Mouse (Mus musculus) mesoderm, embryonic 11.5 days (tissue): Measurements from ENCODE around the gene Ppp1r17.

ENCODE experiments used
- DNase-seq: peaks from one replicate; pipeline ENCODE4 v3.0.0-alpha.2; 2012; ENCODE audit warnings: low read depth, low spot score

The Ppp1r17 gene

DNA sequence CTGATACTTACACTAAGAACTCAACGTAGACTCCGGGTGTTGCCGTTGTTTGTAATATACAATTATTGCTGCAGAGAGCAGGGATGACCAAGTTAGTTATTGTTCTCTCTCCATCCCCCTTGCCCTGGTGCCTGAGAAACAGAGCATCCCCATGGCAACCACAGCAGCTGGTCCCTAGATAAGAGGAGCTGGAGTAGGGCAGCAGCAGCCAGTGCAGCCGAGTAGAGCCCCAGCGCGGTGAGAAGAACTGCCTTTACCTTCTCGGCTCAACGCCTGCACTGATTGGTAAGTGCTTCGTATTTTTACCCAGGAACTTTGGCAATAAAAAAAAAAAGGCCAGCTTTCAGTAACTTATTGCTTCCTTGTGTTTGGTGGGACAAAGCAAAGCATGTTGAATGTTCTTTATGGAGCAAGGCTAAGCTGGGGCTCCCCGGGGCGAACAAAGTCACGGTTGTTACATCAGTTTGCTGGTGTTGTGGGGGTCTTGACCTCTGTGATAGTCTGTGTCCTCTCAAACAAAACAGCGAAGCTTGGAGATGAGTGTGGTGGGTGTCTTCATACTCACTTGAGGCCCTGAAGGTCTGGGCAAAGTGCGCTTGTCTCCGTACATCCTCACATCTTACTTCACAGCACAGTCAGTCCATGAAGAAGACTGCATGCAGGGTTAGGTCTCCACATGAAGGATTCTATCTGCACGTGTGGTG, at the start of gene Ppp1r17:
TSS of gene Ppp1r17 (plus strand) at position 207 of the 704 bp plus-strand sequence.
- peak; percentile 62 for DNase-seq

- peak; percentile 37 for DNase-seq
These were observed 44.3 kb upstream of the Ppp1r17 start for GRCm38 (mm10) chr6:55972998-55973397.

DNA sequence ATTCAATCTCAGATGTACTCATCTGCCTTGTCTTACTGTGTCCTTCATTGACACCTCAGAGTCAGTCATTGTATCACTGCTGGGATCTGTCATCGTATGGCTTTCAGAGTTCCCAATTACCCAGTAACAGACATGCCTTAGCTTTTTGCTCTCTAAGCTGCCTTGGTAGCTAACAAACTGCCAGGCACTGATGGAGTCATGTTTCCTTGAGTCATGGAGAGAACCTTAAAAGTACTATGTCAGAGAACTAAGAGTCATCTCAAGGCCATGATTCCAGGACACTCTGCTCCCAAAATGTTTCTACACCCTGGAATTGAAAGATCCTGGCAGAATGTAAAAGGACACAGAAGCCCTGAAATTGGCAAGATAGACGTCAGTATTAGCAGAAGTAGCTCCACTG, 37.5 kb upstream of the Ppp1r17 start:
- DNase-seq = no peak

DNA sequence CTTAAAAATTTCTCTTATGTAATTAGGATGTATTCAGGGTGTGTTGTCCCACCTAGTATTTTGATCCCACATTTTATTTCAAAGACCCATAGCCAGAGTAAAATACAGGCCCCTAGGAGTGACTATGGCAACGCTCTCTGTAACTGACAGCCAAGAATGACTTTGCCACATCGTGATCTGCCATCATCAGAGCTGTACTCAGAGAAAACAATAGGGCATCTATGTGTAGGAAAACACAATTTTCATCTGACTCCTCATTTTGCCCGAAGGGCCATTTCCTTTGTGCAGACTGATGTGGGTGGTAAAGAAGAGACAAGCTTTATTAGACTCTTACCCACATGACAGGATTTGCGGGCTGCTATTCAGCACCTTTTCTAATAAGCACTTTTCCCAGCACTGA, 8.6 kb upstream of the Ppp1r17 start:
- no peak for DNase-seq

DNA sequence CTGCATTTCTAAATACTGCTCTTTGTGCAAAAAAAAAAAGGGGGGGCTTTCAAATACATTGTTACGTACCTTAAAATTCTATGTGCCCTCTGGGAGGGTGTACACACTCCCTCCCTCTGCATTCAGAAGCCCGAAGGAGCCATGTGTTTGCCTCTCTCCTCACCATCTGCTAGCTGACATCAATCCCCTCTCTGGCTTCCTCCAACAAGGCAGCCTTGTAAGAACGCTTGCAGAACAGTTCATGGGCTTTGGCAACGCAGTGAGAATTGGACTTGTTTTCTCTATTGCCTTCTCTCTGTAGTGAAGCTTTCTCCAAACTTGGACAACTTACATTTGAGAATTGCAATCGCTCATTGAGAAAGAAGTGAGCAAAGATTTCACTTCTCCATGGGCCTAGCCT, 4.9 kb upstream of the Ppp1r17 start:
- no peak for DNase-seq

GRCm38 (mm10) chr6:56019632-56020031, 2.3 kb downstream of the Ppp1r17 start:
- DNase-seq = no peak

- DNase-seq = no peak
These were observed 8.2 kb downstream of the Ppp1r17 start for GRCm38 (mm10) chr6:56025533-56025932.

GRCm38 (mm10) chr6:56027318-56027717, 10.0 kb downstream of the Ppp1r17 start:
- no peak for DNase-seq

- no peak for DNase-seq
These were observed 10.7 kb downstream of the Ppp1r17 start for GRCm38 (mm10) chr6:56027966-56028365.

DNA sequence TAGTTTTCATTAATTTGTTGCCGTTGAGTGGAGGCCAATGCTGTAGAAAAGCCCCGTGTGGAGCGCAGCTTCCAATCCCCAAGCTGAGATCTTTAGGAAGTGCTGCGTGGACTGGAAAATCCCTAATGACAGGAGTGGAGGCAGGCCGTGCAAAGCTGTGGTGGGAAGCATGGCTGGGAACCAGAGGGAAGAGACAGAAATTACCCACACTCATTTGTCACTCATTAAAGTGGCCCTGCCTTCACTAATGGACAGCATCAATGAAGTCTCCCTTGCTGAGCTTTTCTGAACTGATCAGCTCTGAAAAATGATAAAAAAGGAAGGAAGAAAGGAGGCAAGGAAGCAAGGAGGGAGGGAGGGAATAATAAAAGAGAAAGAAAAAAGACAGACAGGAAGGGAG, 12.7 kb downstream of the Ppp1r17 start:
- no peak for DNase-seq

- no peak for DNase-seq
These were observed 14.9 kb downstream of the Ppp1r17 start for GRCm38 (mm10) chr6:56032231-56032630.

DNA sequence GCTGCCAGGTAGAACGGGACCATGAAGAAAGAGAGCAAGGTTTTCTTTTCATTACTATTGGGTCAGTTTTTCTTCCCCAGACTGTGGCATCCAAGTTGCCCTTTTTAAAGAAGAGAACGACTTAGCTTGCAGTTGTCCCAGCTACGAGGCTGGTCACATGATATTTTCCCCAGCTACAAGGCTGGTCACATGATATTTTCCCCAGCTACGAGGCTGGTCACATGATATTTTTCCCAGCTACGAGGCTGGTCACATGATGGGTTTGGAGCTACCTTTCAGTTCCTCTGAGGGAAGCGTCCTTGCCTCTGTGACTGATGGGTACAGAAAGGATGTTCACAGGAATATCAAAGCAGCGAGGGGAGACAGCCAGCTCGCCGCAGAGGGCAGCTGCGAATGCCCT, 17.8 kb downstream of the Ppp1r17 start:
- DNase-seq = no peak

DNA sequence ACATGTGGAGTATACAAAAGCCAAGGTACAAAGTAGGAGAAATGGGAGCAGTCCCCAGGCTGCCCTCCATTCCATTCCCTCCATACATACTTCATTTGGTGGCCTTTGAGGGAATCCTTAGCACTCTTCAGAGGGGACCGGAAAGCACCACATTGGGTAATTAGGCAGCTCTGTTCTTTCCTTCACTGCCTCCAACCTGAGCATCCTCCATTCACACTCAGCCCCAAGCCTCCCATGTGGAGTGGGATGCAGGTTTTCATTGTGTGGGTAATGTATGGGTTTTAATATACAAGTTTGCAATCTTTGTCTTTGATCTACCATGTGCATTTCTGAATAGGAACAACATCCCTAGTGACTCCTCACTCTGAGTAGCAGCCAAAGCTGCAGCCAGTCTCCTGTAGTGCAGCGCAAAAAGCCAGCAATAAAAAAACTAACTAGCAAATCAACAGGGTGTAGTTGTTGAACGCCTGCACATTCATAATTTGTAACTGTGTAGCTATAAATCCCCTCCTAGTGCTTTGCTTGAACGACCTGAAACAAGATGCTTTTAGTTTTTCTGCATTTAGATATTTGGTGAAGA, 22.3 kb downstream of the Ppp1r17 start:
- no peak for DNase-seq

DNA sequence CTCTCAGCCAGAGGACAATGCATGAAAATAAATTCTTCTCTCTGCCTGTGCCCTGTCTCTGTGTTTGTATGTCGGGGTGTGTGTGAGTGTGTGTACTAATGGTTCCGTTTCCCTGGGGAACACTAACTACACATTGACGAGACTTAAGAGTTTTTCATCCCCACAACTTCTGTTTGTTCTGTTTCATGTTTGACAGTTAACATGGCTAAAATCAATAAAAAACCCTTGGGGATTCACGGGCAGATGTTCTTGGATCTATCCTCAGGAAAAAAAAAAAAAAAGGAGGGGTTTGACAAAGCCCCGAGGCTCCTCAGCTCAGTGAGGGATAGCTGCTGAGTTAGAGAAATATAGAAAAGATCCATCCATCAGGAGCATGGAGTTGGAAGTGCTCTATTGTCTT, 27.0 kb downstream of the Ppp1r17 start:
- DNase-seq = peak; percentile 54

- DNase-seq = peak; percentile 49
These were observed 27.4 kb downstream of the Ppp1r17 start for GRCm38 (mm10) chr6:56044716-56045115.

GRCm38 (mm10) chr6:56048580-56048979, 31.3 kb downstream of the Ppp1r17 start:
- no peak for DNase-seq

- peak; percentile 62 for DNase-seq
These were observed 31.8 kb downstream of the Ppp1r17 start for GRCm38 (mm10) chr6:56049104-56049503.

DNA sequence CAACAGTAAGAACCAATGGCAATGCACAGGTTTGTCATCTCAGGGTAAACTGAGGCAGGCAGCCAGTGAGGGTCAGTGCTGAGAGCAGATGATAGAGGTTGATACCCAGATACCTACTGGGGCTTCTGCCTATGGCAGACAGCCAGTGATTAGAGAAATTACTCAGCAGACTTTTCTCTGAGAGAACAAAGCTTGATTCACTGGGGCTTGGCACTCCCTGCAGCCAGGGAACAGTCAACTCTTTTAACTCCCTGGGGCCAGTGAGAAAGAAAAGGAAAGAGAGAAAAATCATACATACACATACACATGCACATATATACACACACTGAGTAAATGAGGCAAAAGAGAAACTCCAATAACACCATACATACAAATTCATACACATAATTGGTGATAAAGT, 46.4 kb downstream of the Ppp1r17 start:
- no peak for DNase-seq

GRCm38 (mm10) chr6:56066632-56067282, 49.5 kb downstream of the Ppp1r17 start:
- DNase-seq = peak; percentile 77

DNA sequence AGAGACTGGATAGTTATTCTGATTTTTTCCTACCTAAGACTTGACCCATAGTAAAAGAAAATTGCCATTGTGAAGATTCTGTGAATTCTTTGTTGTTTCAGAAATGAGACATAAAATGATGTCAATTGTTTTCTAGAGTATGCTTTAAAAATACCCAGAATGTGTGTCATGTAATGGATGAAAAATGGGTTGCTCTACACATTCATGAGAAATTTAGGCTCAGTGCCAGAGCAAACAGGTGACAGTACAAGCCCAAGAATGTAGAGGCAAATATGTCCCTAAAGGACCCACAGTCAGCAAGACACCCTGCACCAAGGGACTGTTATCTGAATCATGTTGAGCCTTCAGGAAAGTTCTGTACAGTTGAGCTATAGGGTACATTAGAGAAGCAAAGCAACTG, 51.2 kb downstream of the Ppp1r17 start:
- no peak for DNase-seq

DNA sequence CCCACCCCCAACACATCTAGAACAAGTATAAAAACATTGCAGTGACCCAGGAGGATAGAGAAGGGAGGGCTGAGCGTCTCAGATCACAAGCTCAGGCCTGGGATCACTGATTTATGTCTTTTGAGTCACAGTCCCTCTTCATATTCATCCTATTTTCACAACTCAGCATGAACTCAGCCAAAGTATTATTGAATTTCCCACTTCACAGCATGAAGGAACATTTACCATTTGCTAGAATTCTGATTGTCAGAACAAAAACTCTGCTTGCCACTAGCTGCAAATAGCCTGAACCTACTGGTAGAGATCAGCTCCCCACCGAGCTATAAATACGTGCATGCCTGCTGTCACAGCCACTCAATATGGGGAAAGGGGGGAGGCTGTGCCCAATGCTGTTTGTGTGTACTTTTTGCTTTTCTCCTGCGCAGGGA, 59.1 kb downstream of the Ppp1r17 start:
- DNase-seq = peak; percentile 45
